Mouse (Mus musculus) brown adipose tissue, adult 24 weeks (tissue): Measurements from ENCODE around the gene Khdrbs1. TPM values are rescaled to one million over a fixed set of nuclear protein-coding genes. Genes with fewer than 3 reads are reported as not detected.
"Not testable (repeated sequence)": the region's sequence is repeated elsewhere in the genome, so short reads cannot be mapped to it uniquely, and the experiment has no call there.

Experiments used
- H3K27ac ChIP-seq: fragments of 200-500 bp; replicated peaks from 2 replicates; pipeline ENCODE4 v1.5.1; 2012; ENCODE audit warnings: low read depth, mild to moderate bottlenecking, low read length
- H3K4me1 ChIP-seq: fragments of 200-500 bp; 2 replicates; pipeline ENCODE4 v1.6.1; 2012; ENCODE audit warnings: low read length, mixed read lengths; ENCODE audit not compliant: control insufficient read depth, insufficient read depth, insufficient read length
- H3K4me3 ChIP-seq: fragments of 200-500 bp; 2 replicates; pipeline ENCODE4 v1.5.1; 2012; ENCODE audit warnings: low read depth, mild to moderate bottlenecking, low read length, moderate library complexity; ENCODE audit not compliant: insufficient read depth
- polyA plus RNA-seq: library from polyadenylated mRNA; stranded (reverse); fragments of >200 nt; gene quantifications from 2 replicates; pipeline ENCODE4 v1.2.4, GENCODE M21; 2012; ENCODE audit not compliant: missing spikeins, insufficient read depth, insufficient read length

The Khdrbs1 gene
- polyA plus RNA-seq, 1 experiment = 23.4 TPM

GRCm38 (mm10) chr4:129716310-129716709 lies 25.8 kb downstream of the Khdrbs1 start:
- no peaks in the 10 kb centered on the region for H3K4me1 ChIP-seq
- H3K4me3 ChIP-seq = no peak overlapping the region
- H3K27ac ChIP-seq = no peak overlapping the region

DNA sequence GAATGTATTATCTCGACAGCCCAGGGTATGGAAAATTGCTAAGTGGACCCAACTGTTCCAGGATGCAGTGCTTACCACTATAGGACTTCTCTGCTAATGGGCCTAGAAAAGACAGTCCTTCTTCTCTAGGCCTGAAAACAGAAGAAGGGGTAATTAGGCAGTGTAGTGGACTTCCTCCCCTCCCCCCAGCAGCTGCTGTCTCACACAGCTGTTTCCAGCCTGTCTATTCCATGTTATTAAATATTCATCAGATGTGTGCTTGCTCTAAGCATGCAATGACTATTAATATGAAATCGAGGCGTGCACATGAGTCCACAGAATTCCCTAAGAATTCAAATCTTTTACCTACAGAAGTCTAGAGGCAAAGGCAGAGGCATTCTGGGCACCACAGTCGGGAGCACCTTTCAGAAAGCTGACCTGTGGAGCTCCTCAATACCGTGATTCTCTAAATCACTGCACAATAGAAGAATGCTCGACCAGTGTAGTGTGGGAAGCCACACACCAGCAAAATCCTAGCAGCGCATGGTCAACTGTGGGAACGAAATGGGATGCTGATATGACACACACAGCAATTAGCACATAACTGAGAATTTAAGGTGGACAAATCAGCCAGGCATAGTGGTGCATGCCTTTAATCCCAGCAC lies 32.5 kb downstream of the Khdrbs1 start:
- no peaks in the 10 kb centered on the region for H3K4me1 ChIP-seq
- H3K27ac ChIP-seq = no peak overlapping the region
- no peak overlapping the region for H3K4me3 ChIP-seq

DNA sequence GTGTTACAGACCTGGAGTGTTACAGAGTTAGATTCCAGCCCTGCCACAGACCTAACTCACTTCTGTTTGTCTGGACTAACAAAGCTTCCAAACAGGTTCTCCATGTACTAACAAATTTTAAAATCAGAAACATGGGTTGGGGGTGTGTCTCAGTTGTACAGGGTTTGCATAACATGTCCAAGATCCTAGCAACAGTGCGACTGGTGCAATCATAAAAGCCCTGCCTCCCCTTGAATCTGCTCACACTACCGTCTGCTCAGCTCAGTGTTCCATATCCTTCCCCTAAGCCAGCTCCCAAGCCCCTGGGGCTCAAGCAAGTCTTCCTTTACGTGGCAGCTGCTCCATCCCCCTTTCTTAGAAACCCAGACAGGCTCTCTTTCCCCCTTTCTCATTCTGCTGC lies 35.4 kb downstream of the Khdrbs1 start:
- Histone ChIP-seq H3K4me1 (no peaks in the 10 kb centered on the region), H3K27ac (no peak overlapping the region), H3K4me3 (no peak overlapping the region)

GRCm38 (mm10) chr4:129702454-129702853 lies 39.6 kb downstream of the Khdrbs1 start:
- H3K27ac ChIP-seq = no peak overlapping the region
- H3K4me3 ChIP-seq = no peak overlapping the region

DNA sequence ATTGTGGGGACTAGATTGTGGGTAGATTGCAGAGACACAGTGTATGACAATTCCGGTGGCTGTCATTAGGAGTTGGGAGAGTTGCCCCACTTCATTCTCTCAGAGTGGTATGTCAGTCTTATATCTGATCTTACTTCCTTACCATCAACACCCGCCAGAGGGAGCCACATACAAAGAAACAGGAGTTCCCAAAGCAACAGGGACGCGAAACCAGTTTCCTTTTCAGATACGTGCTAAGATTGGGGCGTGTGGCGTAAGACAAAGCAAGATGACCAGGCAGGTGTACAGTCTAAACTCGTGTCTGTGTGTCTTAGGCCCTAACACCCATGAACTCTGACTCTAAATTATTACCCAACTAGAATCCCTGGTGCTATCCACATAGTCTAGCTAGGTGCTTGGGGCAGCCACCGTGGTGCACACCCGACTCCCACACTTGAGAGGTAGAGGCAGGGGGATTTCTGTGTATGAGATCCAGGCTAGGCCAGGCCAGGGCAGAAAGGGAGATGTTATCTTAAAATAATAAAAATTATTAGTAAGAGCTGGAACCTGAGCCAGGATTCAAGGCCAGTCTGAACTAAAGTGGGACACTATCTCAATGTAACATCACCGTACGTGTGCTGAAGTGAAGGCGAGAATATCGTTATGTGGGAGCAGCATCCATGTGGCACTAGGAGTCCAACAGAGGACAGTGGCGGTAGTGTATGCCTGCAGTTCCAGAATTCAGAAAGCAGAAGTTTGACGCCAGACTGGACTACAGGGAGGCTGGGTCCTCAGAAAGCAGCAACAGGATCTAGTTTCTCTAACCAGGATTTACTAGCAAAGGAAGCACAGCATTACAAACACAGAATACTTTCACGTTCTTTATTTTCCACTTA lies 40.4 kb downstream of the Khdrbs1 start:
- Histone ChIP-seq H3K4me3 (peak overlapping the region; percentile 12; the same call in 1 of the 2 replicates), H3K4me1 (no peaks in the 10 kb centered on the region), H3K27ac (no peak overlapping the region)

More at GRCm38 (mm10) chr4:129702454-129702853, 39.6 kb downstream of the Khdrbs1 start:
- H3K4me1 ChIP-seq = no peaks in the 10 kb centered on the region

DNA sequence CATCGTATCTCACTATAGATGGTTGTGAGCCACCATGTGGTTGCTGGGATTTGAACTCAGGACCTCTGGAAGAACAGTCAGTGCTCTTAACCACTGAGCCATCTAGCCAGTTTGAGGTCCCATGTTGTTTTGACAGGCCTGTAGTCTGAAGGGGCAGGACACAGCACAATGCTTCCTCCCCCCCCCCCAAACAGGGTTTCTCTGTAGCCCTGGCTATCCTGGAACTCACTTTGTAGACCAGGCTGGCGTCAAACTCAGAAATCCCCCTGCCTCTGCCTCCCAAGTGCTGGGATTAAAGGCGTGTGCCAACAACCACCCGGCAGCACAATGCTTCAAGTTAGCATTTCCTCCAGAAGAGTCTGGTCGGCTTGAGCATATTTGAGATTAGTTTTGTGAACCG lies 41.4 kb downstream of the Khdrbs1 start:
- H3K4me1 ChIP-seq, H3K27ac ChIP-seq, H3K4me3 ChIP-seq: not testable (repeated sequence)

GRCm38 (mm10) chr4:129700216-129700615 lies 41.9 kb downstream of the Khdrbs1 start:
- no peak overlapping the region for H3K27ac ChIP-seq
- H3K4me3 ChIP-seq = no peak overlapping the region
- no peaks in the 10 kb centered on the region for H3K4me1 ChIP-seq

GRCm38 (mm10) chr4:129697191-129697590 lies 44.9 kb downstream of the Khdrbs1 start:
- H3K27ac ChIP-seq = no peak overlapping the region
- H3K4me1 ChIP-seq = no peaks in the 10 kb centered on the region
- peak overlapping the region; percentile 91 for H3K4me3 ChIP-seq

GRCm38 (mm10) chr4:129696158-129696985 lies 45.7 kb downstream of the Khdrbs1 start, which contains the start of gene Tmem39b:
Tmem39b (minus strand) TSS chr4:129696838.
- Histone ChIP-seq H3K4me1 (no peaks in the 10 kb centered on the region), H3K4me3 (peak within 1 kb of the TSS; percentile 91), H3K27ac (peak within 1 kb of the TSS; percentile 61)

- H3K4me1 ChIP-seq = no peaks in the 10 kb centered on the region
- no peak overlapping the region for H3K27ac ChIP-seq
- peak overlapping the region; percentile 91 for H3K4me3 ChIP-seq
Measured at GRCm38 (mm10) chr4:129695815-129696157, 46.3 kb downstream of the Khdrbs1 start.

- Histone ChIP-seq H3K4me3 (no peak overlapping the region), H3K4me1 (no peaks in the 10 kb centered on the region), H3K27ac (no peak overlapping the region)
Measured at GRCm38 (mm10) chr4:129684531-129684930, 57.6 kb downstream of the Khdrbs1 start.

- Histone ChIP-seq H3K4me3 (no peak overlapping the region), H3K27ac (no peak overlapping the region), H3K4me1 (no peaks in the 10 kb centered on the region)
Measured at GRCm38 (mm10) chr4:129683901-129684493, 58.1 kb downstream of the Khdrbs1 start.

- Histone ChIP-seq H3K27ac (no peak overlapping the region), H3K4me3 (no peak overlapping the region), H3K4me1 (no peaks in the 10 kb centered on the region)
Measured at GRCm38 (mm10) chr4:129681837-129682236, 60.3 kb downstream of the Khdrbs1 start.

DNA sequence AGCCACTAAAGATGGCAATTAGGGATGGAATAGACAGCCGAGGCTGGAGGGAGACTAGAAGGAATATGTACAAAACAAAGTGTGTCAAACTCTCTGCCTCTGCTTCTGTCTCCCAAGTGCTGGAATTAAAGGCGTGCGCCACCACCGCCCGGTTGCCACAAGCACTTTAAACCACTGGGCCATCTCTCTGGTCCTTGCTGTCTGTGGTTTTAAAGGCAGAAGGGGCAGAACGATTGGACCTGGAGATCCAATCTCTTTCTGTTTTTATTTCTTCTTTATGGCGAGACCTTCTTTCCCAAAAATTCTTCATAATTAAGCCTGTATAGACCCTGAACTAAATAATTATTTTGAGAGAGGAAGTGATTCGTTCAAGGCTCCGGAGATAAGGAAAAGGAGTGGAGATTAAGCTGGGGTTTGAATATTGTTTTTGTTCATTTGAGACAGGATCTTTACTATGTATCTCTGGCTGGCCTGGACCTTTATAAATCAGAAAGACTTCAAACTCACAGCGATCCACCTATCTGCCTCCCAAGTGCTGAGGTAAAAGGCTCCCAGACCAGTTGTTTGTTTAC lies 69.1 kb downstream of the Khdrbs1 start:
- Histone ChIP-seq H3K4me3 (peak overlapping the region; percentile 97), H3K27ac (peak overlapping the region; percentile 52; the same call in 1 of the 2 replicates), H3K4me1 (peaks cover 3% of the 10 kb centered on the region; the same call in 1 of the 2 replicates)
